Mouse (Mus musculus): Measurements from ENCODE around the gene Mob3b. TPM values are rescaled to one million over a fixed set of nuclear protein-coding genes. Genes with fewer than 3 reads are reported as not detected.

Mob3b gene
- total RNA-seq, 2 experiments from 2014 or later = 4.5 to 4.7 TPM

DNA sequence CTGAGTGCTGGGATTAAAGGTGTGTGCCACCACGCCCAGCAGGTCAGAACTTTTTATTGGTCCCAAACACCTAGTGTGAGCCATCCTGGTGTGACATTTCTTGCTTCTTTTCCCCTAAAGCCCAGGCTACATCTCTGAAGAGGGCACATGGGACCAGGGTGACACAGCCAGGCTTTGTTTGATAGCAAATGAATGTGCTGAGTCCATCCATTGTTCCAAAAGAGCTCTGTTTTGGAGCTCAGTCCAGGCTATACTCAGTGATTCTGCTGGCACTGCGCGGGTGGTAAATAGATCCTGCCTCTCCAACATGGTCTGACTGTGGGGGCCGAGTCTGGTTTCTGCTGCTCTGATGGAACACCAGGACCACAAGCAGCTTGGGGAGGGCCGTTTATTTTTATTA is 10.6 kb upstream of the Mob3b start:
- TF ChIP-seq CTCF (conservative IDR thresholded peaks at IDR 0.05) = no peak
- no peak for DNase-seq (ENCODE audit: low spot score in 2 of 2)
- H3K4me3 ChIP-seq = no peak overlapping the region
- peak overlapping the region; percentile 64; the same call in 1 of the 2 replicates for H3K27ac ChIP-seq

DNA sequence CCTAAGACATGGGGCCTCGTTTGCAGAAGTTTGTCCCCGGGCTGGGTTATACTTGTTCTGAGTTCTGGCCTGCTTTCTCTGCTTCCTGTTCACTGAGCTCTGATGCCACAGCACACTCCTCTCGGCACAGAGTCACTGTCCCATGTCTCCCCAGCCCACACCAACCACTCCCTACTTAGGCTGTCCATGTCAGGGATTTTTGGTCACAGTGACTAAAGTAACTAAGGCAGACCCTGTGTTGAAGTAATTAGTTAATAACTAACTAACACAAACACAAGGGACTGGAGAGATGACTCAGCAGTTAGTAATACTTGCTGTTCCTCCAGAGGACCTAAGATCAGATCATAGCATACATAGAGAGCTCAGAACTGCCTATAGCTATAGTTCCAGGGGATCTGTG is 8.7 kb upstream of the Mob3b start:
- H3K27ac ChIP-seq = no peak overlapping the region
- no peak for TF ChIP-seq CTCF (conservative IDR thresholded peaks at IDR 0.05)
- H3K4me3 ChIP-seq = no peak overlapping the region
- DNase-seq (ENCODE audit: low spot score in 2 of 2) = no peak

DNA sequence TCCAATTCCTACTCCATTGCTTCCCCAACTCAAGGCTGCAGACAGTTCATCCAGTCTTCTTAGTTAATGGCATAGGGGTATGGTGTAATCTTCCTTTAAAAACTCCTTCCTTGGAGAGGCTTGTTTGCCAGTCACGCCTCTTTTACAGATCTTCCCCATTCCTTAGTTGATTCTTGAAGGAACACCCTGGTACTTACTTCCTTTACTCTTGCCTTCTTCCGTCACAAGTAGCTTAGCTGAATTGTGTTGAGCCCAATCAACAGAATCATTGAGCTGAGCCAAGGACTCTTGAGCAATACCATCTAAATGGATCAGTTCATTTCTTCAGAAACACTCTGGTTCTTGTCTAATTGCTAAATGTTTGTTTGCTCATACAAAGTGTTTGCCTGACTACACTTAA is 8.0 kb upstream of the Mob3b start:
- Histone ChIP-seq H3K4me3 (no peak overlapping the region), H3K27ac (no peak overlapping the region)
- no peak for DNase-seq (ENCODE audit: low spot score in 2 of 2)
- TF ChIP-seq CTCF (conservative IDR thresholded peaks at IDR 0.05) = no peak

DNA sequence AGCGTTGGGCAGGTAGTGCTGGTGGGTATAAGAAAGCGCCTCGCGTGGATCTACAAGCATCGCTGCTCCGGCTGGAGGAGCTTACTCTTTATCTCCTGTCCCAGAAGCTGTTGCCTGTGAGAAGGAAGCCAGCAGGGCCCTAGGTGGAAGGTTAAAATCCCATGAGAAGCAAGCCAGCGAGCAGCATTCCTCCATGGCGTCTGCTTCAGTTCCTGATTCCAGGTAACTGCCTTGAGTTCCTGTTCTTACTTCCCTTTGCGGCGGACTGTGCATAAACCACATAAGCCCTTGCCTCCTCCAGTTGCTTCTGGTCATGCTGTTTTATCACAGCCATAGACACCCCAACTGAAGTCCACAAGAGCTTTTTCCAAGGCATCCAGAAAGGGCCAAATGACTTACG is 531 bp upstream of the Mob3b start:
- Histone ChIP-seq H3K4me3 (no peak overlapping the region), H3K27ac (no peak overlapping the region)
- DNase-seq (ENCODE audit: low spot score in 2 of 2) = no peak
- no peak for TF ChIP-seq CTCF (conservative IDR thresholded peaks at IDR 0.05)

DNA sequence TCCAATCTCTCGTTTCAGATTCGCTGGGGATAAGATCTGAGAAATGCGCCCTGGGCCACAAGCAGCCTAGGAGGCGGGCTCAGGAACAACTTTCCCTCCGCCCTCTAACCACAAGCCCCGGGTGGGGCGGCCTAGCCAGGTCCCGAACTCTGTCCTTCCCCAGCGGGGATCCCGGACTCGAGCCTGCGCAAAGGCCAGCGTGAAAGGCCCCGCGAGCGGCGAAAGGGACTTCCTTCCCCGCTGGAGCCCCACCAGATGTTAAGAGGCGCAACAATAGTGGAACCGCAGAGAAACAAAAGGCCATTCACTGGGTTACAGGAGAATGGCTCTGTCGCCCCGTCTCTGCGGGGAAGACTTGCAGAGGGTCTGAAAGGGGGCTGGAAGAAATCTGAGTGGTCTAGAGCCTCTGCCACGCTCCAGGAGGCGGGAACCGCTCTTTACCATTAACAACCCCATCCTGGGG is 1.1 kb downstream of the Mob3b start:
- DNase-seq (ENCODE audit: low spot score in 2 of 2) = no peak
- Histone ChIP-seq H3K27ac (peak overlapping the region; percentile 76), H3K4me3 (peak overlapping the region; percentile 72)
- TF ChIP-seq CTCF (conservative IDR thresholded peaks at IDR 0.05) = no peak

DNA sequence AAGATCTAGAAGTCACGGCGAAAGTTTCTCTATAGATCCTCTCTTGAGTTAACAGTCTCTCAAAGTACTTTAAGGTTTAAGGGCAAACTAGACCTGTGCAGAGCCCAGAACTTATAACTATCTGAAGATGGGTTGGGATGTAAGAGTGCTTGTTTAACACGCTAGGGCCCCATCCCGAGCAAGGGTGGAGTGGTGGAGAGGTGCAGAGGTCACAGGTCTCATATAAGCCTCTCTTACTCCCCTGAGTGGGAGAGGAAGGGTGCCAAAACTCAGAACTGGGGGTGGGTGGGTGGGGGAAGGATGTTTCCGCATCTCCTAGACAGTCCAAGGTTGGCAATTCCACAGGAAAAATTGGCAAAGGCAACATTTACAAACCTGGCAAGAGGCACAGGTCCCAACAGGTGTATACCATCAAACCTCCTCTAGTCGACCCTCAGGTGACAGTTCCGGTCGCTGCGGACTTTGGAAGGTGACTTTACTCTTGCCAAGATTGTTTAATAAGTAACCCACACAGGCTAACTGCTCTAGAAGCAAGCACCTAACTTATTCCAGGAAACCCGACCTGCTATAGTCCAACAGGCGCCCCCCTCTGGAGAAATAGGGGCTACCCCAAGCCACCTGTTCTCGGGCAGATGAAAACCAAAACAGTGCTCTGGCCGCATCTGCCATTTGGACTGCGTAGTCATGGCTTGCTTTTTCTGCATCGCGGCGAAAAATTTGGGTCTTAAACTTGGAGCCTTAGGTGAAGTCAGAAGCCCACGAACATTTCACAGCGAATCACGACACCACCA is 2.0 kb downstream of the Mob3b start:
- peak; percentile 69 for TF ChIP-seq CTCF (conservative IDR thresholded peaks at IDR 0.05)
- H3K27ac ChIP-seq = peak overlapping the region; percentile 76
- peak overlapping the region; percentile 72 for H3K4me3 ChIP-seq
- DNase-seq (ENCODE audit: low spot score in 2 of 2) = no peak

DNA sequence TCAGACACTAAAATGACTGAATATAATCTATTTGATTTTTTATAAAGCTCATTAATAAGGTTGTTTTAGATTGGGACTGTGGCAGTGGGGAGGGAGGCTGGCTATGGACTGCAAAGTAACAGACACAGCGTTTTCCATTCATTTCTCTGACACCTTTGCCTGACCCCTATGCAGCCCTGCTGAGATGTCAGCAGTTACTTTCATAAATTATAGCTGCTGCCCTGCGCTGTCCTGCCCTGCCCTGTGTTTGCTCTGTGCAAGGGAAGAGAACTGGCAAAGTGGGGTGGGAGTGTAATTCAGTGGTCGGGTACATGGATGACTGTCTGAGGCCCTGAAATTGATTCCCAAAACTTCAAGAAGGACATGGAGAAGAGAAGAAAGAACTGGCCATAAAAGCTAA is 3.2 kb downstream of the Mob3b start:
- Histone ChIP-seq H3K4me3 (no peak overlapping the region), H3K27ac (no peak overlapping the region)
- DNase-seq (ENCODE audit: low spot score in 2 of 2) = no peak
- TF ChIP-seq CTCF (conservative IDR thresholded peaks at IDR 0.05) = no peak

DNA sequence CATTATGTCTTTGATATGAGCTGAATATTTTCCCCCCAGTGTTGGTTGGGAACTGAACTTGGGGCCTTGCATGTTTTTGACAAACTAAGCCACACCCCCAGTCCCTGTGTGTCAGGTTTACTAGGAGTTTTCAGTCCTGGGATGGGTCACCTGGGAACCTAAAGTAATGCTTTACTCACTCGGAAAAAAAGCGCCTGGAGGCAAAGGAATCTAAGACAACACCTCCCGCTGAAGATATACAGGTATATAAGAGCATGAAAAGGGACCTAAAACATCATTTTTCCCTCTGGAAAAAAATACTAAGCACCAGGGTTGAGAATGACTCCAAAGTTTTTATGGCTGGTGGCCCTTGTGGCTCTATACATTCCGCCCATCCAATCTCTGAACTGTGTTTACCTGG is 5.5 kb downstream of the Mob3b start, which contains the start of gene Ifnk:
TSS of gene Ifnk (plus strand) at position 301 of the 400 bp plus-strand sequence.
- no peak for TF ChIP-seq CTCF (conservative IDR thresholded peaks at IDR 0.05)
- Histone ChIP-seq H3K4me3 (no peak within 1 kb of the TSS), H3K27ac (no peak within 1 kb of the TSS)
- no peak for DNase-seq (ENCODE audit: low spot score in 2 of 2)

DNA sequence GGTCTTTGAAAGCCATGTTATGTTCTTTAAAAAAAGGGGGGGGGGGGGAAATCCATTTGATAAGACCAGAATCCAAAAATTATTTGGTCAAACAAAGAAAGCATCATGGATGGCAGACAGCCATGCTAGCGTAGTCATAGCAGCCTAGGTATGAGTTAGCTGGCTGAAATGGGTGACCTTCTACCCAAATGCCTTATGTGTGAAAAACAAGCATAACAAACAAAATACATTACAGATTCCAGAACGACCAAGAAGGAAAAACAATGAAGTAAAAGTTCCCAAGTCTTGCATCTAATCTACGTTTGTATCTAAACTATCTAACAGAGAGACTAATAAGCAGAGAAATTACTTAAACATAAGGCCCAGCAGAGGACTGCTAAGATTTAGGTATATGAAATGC is 6.6 kb downstream of the Mob3b start:
- DNase-seq (ENCODE audit: low spot score in 2 of 2) = no peak
- H3K4me3 ChIP-seq = no peak overlapping the region
- no peak overlapping the region for H3K27ac ChIP-seq
- no peak for TF ChIP-seq CTCF (conservative IDR thresholded peaks at IDR 0.05)

DNA sequence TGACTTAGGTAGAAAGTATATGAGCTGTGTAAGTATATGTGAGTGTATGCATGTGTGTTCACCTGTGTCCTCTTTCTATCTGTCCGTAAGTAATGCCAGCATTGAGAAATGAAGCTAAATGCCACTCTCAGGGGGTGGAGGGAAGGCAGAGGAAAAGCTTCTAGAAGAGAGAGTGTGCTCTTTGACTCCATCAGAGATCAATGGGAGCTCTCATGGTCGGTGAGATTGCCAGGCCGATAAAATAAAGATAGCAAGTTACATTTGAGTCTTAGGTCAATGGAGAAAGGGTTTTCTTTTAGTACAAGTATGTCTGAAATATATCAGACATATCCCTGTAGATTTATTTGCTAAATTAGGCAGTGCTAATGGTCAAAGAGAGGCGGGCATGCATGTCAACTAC is 9.0 kb downstream of the Mob3b start:
- no peak for TF ChIP-seq CTCF (conservative IDR thresholded peaks at IDR 0.05)
- Histone ChIP-seq H3K4me3 (no peak overlapping the region), H3K27ac (no peak overlapping the region)
- DNase-seq (ENCODE audit: low spot score in 2 of 2) = no peak

DNA sequence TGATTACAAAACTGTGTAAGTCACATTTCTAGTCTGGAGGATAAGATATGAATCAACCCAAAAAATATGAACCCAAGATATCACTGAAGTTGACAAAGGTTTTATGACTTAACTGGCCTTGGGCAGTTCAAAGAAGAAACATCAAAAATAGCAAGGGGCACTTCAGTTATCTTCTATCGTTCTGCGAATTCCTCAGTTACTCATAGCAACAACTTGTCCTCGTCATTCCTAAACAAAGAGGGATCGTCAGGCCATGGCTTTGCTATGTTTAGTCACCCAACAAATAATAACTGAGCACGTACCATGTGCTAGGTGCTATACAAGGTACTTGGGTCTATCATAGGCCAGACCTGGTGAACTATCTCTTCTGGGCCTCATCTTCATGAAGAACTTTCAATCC is 10.7 kb downstream of the Mob3b start:
- TF ChIP-seq CTCF (conservative IDR thresholded peaks at IDR 0.05) = no peak
- no peak overlapping the region for H3K4me3 ChIP-seq
- no peak for DNase-seq (ENCODE audit: low spot score in 2 of 2)
- no peak overlapping the region for H3K27ac ChIP-seq

DNA sequence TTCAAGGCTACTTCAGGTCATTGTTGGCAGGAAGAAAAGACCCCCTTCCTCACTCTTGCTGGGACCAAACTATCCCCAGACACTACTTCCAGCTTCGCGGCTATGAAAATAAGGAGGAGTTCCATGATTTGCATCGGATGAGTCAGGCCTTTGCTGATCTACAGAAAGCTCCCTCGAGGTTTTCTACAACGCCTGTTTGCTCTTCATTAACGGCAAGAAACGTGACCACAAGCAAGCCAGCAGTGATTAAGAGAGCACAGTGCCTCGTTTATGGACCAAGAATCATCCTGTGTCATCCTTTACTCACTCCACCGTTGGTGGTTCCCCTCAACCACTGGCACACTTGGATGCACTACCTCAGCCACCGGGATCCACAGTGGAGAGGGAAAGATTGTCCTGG is 11.6 kb downstream of the Mob3b start:
- no peak for TF ChIP-seq CTCF (conservative IDR thresholded peaks at IDR 0.05)
- Histone ChIP-seq H3K4me3 (no peak overlapping the region), H3K27ac (no peak overlapping the region)
- DNase-seq (ENCODE audit: low spot score in 2 of 2) = no peak

DNA sequence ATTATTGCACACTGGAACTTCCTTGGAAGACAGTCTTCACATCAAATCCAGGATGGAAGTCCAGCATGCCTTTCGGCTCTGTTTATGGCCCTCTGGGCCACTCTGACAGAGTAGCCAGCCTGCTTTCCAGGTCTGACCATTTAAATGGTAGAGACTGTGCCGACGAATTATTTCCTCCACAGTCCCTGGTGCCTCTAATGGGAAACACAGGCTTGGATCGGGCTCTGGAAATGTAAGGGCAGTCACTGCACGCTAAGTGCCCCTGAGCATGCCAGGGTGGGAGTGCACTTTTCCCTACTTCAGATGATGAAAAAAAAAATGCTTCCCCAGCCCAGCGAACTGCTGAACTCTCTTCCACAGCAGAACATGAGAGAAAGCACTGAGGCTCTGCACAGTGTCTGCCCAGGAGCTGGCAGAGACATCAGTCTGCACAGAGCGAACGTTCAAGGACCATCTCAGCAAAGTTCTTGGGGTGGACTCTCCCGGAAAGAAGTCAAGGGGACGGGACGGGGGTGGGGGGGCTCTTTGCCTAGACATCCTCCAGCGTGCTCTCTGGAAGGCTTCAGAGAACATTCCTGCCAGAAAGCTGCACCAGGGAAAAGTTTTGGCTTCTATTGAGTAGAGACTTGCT is 13.7 kb downstream of the Mob3b start:
- no peak for TF ChIP-seq CTCF (conservative IDR thresholded peaks at IDR 0.05)
- H3K4me3 ChIP-seq = no peak overlapping the region
- H3K27ac ChIP-seq = no peak overlapping the region
- no peak for DNase-seq (ENCODE audit: low spot score in 2 of 2)

DNA sequence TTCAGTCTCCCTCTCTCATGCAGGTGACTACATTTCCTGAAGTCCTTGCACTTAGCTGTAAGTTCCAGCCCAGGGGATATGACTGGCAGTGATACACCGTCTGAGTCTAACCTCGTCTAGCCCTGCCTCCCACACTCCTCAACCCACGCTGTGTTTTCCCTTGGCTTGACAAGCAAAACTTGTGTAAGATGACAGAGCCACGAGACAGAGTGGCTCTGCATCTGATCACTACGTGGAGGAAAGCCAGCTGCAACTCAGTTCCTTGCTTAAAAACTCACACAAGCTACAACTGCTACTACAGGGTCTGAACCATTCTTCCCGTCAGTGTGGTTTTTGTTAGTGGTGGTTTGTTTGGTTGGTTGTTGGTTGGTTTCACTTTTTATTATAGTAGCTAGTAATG is 17.0 kb downstream of the Mob3b start:
- no peak for TF ChIP-seq CTCF (conservative IDR thresholded peaks at IDR 0.05)
- Histone ChIP-seq H3K27ac (no peak overlapping the region), H3K4me3 (no peak overlapping the region)
- DNase-seq (ENCODE audit: low spot score in 2 of 2) = no peak
